22 mouse cellular contexts compared by ENCODE assay signal in the genomic region with DNA sequence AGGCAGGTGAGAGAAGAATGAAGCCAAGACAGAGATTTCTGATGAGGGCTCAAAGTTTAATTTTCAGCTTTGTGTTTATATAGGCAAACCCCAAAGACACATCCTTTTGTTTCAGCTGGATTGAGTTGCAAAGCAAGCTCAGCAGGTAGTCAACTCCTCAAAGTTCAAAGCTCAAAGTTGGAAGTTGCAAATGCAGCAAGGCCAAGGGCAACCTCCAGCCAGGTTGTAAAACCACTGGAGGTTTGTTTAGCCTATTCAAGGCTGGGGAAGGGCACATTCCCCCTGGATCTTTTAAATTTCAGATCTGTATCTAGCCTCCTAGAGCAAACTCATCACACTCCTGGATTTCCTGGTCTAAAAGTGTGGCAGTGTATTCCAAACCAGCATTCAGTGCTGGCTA. TPM values are rescaled to one million over a fixed set of nuclear protein-coding genes. Genes with fewer than 3 reads are reported as not detected.
"Had no signal": no experiment of that assay in that cellular context is flagged by ENCODE, and none has a peak within 500 bp of the region (broad histone marks: within the 10 kb centered on the region; RNA-seq: fewer than 3 reads in every experiment).

No protein-coding gene starts in this region.

RNA-seq across cellular contexts. Expression of gene Gm47429, which starts 54.6 kb away (rescaled TPM):
- polyA plus RNA-seq: gonadal fat pad, adult 2 months; heart, adult 2 months; heart, embryonic 11.5 days; heart, embryonic 13.5 days; heart, embryonic 15.5 days; heart, postnatal 0 days; hindbrain, embryonic 11.5 days; hindbrain, embryonic 13.5 days; hindbrain, embryonic 15.5 days; hindbrain, postnatal 0 days; intestine, embryonic 14.5 days; intestine, postnatal 0 days; kidney, embryonic 14.5 days; kidney, embryonic 16.5 days; large intestine, adult 2 months; limb, embryonic 11.5 days; limb, embryonic 13.5 days; limb, embryonic 15.5 days; liver, adult 2 months; liver, embryonic 12.5 days; liver, embryonic 14.5 days; liver, embryonic 16.5 days had no signal
